Mouse (Mus musculus) kidney, adult 2 months (tissue): ENCODE results near the gene Slc39a7. TPM values are rescaled to one million over a fixed set of nuclear protein-coding genes. Genes with fewer than 3 reads are reported as not detected.

ENCODE experiments used
- DNase-seq: peaks from one replicate; pipeline ENCODE4 v3.0.0; 2021
- H3K27ac ChIP-seq: fragments of 200-500 bp; 2 replicates; pipeline ENCODE4 v1.5.1; 2012; ENCODE audit warnings: low read depth, low read length, control low read depth, inconsistent platforms; ENCODE audit not compliant: insufficient read depth
- H3K27me3 ChIP-seq: fragments of 200-500 bp; replicated peaks from 2 replicates; pipeline ENCODE4 v1.6.1; 2012; ENCODE audit warnings: mild to moderate bottlenecking, moderate library complexity, low read length, inconsistent platforms; ENCODE audit not compliant: control insufficient read depth, insufficient read depth
- H3K36me3 ChIP-seq: fragments of 200-500 bp; 2 replicates; pipeline ENCODE4 v1.6.1; 2012; ENCODE audit warnings: mild to moderate bottlenecking, moderate library complexity, low read length, inconsistent platforms; ENCODE audit not compliant: control insufficient read depth, insufficient read depth
- H3K4me1 ChIP-seq: fragments of 200-500 bp; 2 replicates; pipeline ENCODE4 v1.6.1; 2011; ENCODE audit warnings: low read length; ENCODE audit not compliant: control insufficient read depth, insufficient read depth
- H3K4me3 ChIP-seq: fragments of 200-500 bp; 2 replicates; pipeline ENCODE4 v1.5.1; 2011; ENCODE audit warnings: mild to moderate bottlenecking, low read depth, low read length, control low read depth; ENCODE audit not compliant: insufficient read depth
- CTCF ChIP-seq: fragments of 200-500 bp; conservative IDR thresholded peaks from 2 replicates; pipeline ENCODE4 v1.5.1; 2011; ENCODE audit warnings: low read depth, mild to moderate bottlenecking, control low read depth, low read length, moderate library complexity, mixed read lengths; ENCODE audit not compliant: insufficient read depth, insufficient read length
- POLR2A ChIP-seq: fragments of 200-500 bp; IDR thresholded peaks from one replicate; pipeline ENCODE4 v1.6.1; 2011; ENCODE audit warnings: low read depth, low read length, control low read depth
- WGBS: fragments of 180-500 bp; shearing (Covaris S2); methylation state at CpG from one replicate; pipeline ENCODE4 v1.1.7; 2018; 5-methylcytosine and 5-hydroxymethylcytosine counted together
- polyA plus RNA-seq: library from polyadenylated mRNA; depleted of rRNA; stranded (reverse); fragments of >200 nt; gene quantifications from 2 replicates; pipeline ENCODE4 v1.2.3, GENCODE M21; 2012; rRNA removed

The Slc39a7 gene
- 90.4 and 106 TPM in 2 replicates for polyA plus RNA-seq

DNA sequence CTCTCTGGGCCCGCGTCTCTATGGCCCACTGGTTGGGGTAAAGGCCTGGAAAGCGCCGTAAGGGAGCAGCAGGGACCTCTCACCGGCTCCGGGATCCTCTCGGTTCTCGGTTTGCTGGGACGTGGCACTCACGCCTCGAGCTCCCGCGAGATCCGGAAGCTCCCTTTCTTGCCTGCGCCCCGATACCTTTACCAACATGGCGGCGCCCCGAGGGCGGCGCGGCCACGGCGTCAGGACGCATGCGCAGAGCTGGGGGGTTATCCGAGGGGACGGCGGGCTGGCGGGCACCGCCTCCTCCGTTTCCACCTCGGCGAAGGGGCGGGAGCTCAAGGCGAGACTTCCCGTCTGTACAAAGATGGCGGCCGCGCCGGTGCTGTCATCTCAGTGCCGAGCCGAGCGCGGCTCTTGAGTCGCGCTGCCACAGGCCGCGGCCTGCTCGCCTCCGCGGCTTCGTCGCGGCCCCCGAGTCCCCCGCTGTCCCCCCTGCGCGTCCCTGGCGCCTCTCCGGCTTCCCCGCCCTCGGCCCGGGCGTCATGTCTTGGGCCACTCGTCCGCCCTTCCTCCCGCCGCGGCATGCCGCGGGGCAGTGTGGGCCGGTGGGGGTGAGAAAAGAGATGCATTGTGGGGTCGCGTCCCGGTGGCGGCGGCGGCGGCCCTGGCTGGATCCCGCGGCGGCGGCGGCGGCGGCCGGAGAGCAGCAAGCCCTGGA lies at the start of gene Slc39a7, which contains the start of gene Rxrb:
Slc39a7 (minus strand) TSS at position 218 of the 709 bp plus-strand sequence.
Rxrb (plus strand) TSS at position 348 of the 709 bp plus-strand sequence.
- no peaks in the 10 kb centered on the region for H3K36me3 ChIP-seq
- no peaks in the 10 kb centered on the region for H3K27me3 ChIP-seq
- H3K4me3 ChIP-seq, result peak within 1 kb of the TSS; percentile 88
- peak; percentile 98 for DNase-seq
- WGBS, result under 1% methylated on average over 86 of the region's 88 CpGs
- H3K4me1 ChIP-seq, result peaks cover 25% of the 10 kb centered on the region
- peak within 1 kb of the TSS; percentile 86 for H3K27ac ChIP-seq
- TF ChIP-seq POLR2A, result no peak
- no peak for TF ChIP-seq CTCF

DNA sequence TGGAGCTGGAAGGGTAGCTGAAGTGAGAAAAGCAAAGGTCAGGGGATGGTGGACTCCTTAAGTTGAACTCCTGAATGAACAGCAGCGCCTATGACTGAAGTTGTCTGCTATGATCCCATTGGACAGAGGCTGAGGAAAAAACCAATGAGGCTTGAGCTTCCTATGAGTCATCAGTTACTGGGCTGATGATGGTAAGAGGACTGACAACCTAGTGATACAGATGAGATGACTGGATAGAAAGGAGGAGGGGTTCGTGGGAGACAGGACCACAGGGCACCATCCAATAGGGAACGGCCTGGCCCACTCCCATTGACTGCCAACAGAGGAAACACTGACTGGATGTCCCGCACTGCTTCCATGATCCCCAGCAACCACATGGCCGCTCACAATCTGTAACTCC lies 48.1 kb upstream of the Slc39a7 start:
- Histone ChIP-seq H3K4me3 (no peak overlapping the region), H3K4me1 (no peaks in the 10 kb centered on the region), H3K36me3 (no peaks in the 10 kb centered on the region), H3K27me3 (no peaks in the 10 kb centered on the region), H3K27ac (no peak overlapping the region)
- no peak for TF ChIP-seq POLR2A
- no peak for TF ChIP-seq CTCF
- 22% methylated on average over 5 of the region's 5 CpGs for WGBS
- peak; percentile 72 for DNase-seq

DNA sequence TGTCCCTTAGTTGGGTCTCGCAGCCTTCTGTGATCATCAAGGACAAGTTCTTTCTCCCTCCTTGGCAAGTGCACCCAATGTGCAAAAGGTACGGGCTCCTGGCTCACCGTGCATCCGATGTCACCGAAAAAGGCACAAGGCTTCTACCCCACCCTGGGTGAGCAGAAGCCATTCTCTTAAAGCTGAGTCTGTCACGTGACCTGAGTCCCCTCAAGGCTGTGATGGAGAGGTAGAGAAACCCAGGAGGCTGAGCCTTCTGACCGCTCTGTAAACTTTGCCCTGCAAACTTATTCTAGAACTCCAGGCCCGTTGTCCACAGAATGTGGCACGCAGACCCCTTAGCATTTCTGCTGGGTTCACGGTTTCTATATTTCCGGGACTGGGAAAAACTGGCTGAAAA lies 47.5 kb upstream of the Slc39a7 start:
- no peak for DNase-seq
- no peaks in the 10 kb centered on the region for H3K4me1 ChIP-seq

DNA sequence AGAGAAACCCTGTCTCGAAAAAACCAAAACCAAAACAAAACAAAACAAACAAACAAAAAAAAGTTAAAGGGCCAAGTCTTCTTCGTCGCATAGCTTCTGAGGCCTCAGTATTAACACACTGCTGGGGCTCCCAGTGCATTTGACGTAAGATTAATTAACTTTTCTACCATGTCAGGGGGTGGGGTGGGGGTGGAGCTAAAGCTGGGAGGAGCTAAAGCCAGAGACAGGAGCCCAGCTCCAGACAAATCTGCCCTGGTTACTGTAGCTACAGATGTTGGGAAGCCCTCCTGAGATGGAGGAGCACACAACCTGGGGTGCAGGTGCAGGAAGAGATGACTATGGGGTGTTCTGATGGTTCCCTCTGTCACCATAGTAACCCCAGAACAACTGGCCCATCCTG lies 46.7 kb upstream of the Slc39a7 start:
- 43% methylated on average over 4 of the region's 4 CpGs for WGBS
- H3K36me3 ChIP-seq, result no peaks in the 10 kb centered on the region

More for the DNA sequence above, 47.5 kb upstream of the Slc39a7 start:
- TF ChIP-seq CTCF, result no peak
- TF ChIP-seq POLR2A, result no peak
- H3K27me3 ChIP-seq, result no peaks in the 10 kb centered on the region
- 88% methylated on average over 11 of the region's 11 CpGs for WGBS
- no peak overlapping the region for H3K4me3 ChIP-seq
- no peak overlapping the region for H3K27ac ChIP-seq
- H3K36me3 ChIP-seq, result no peaks in the 10 kb centered on the region

DNA sequence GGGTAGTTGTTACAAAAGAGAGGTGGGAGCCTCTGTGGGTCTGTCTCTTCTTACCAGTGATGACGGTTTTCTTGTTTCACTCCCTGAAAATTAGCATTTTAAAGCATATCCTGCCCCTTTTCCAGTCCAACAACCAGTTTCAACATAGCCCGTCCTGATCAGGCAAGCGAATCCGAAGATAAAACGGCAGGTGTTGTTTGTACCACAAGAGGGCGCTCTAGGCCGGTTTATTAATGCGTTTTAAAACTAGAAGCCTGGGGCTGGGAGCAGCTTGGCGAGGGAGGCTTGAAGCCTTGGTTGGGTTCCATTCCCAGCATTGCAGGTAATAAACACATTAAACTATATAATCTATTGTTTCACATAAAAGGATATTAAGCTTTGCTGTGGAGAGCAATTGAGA lies 46.1 kb upstream of the Slc39a7 start:
- DNase-seq, result peak; percentile 82
- peak; percentile 68 for TF ChIP-seq CTCF
- TF ChIP-seq POLR2A, result no peak
- no peak overlapping the region for H3K4me3 ChIP-seq
- H3K4me1 ChIP-seq, result no peaks in the 10 kb centered on the region
- under 1% methylated on average over 9 of the region's 9 CpGs for WGBS
- no peaks in the 10 kb centered on the region for H3K36me3 ChIP-seq
- no peaks in the 10 kb centered on the region for H3K27me3 ChIP-seq
- no peak overlapping the region for H3K27ac ChIP-seq

More for the DNA sequence above, 46.7 kb upstream of the Slc39a7 start:
- no peak for DNase-seq
- no peaks in the 10 kb centered on the region for H3K4me1 ChIP-seq
- no peak overlapping the region for H3K27ac ChIP-seq
- no peak for TF ChIP-seq POLR2A
- TF ChIP-seq CTCF, result no peak
- H3K27me3 ChIP-seq, result no peaks in the 10 kb centered on the region
- H3K4me3 ChIP-seq, result no peak overlapping the region

DNA sequence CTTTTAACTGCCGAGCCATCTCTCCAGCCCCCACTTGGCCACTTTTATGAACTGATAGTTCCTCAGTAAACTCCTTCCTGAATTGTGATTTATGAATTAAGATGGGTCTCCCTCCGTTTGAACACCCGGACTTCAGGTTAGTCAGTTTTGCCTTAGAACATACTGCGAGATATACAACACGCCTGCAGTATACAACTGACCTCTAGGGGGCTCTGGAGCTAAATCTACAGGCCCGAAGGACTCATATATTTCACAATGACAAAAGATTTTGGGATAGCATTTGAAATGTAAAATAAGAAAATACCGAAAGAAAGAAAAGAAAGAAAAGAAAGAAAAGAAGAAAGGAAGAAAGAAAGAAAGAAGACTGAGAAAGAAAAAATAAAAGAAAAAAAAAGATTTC lies 43.8 kb upstream of the Slc39a7 start:
- H3K27ac ChIP-seq, result no peak overlapping the region
- 34% methylated on average over 7 of the region's 7 CpGs for WGBS
- H3K4me1 ChIP-seq, result no peaks in the 10 kb centered on the region
- H3K36me3 ChIP-seq, result no peaks in the 10 kb centered on the region
- TF ChIP-seq POLR2A (no peak), CTCF (0 out of 2 replicates have a peak, but pooled peaks have one; percentile 13)
- H3K4me3 ChIP-seq, result no peak overlapping the region
- DNase-seq, result peak; percentile 79
- H3K27me3 ChIP-seq, result no peaks in the 10 kb centered on the region

DNA sequence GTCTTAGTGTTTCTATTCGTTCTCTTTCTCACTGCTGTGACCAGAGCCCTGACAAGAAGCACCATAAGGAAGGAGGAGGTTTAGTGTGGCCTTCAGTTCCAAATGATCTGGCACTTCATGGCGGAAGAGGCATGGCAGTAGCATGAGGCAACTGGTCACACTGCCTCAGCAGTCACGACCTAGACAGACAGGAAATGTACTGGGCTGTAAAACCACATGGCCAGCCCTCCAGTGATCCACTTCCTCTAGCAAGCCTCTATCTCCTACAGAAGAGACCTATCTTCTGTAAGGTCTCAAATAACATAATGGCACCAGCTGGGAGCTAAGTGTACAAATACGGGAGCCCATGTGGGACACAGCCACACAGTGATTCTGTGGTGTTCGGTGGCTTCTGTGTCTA lies 40.6 kb upstream of the Slc39a7 start:
- no peak overlapping the region for H3K27ac ChIP-seq
- DNase-seq, result no peak
- no peak overlapping the region for H3K4me3 ChIP-seq
- H3K4me1 ChIP-seq, result no peaks in the 10 kb centered on the region
- no peaks in the 10 kb centered on the region for H3K36me3 ChIP-seq
- WGBS, result 69% methylated on average over 5 of the region's 5 CpGs
- TF ChIP-seq CTCF, result no peak
- no peaks in the 10 kb centered on the region for H3K27me3 ChIP-seq
